Mouse (Mus musculus): ENCODE measurements around the gene BC025920.

Gene BC025920

DNA sequence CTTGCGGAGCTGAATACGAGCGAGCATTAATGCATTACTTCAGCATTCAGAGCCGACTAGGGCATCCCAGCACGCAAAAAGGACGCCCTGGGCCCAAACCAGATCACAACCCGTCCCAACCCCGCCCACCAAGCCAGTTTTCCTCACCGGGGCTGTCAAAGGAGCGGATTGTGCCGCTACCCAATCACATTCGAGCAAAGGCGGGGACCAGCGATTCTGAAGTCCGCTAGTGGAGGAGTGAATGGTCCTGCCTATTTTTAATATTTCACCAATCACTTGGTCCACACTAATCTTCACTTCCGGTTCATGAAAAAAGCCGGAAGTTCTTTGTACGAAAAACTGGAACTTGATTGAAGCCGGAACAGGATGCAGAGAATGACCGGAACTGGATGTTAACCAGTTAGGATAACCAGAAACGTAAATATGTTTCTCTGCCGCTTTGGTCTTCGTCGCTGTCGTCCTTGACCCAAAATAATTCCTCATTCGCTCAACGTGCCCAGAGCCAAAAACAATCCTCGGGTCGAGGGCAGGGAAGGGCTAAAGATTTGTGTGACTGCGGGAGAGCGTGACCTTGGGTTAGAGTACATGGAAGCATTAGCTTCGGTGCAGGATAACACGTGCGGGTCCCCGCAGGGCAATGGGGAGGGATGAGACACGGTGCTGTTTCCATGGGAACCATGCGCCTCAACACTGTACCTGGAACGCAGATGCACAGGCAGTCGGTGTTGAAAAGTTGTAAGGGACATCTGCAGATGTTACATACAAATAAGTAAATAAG is at the start of gene BC025920:
Gene BC025920, plus strand, starts transcription at position 297 of the 778 bp plus-strand sequence.
- DNase-seq (ENCODE audit: low spot score in 2 of 2) = peak; percentile 73 to 78

DNA sequence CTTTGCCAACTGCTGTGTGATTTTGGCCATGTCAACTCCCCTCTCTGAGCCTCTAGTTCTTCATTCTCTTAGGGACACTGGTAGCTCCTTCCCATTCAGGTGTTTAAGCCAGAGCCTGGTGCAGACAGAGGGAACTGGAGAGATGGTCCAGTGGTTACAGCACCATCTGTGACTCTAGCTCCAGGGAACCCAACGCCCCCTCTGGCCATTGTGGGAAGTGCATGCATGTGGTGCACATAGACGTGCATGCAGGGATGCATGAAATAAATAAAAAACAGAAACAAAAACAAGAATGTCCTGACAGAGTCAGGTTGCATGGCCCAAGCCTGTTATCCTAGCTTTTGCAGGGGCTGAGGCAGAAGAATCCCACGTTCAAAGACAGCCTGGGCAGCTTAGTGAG is 49.8 kb upstream of the BC025920 start:
- no peak for DNase-seq (ENCODE audit: low spot score in 2 of 2)

DNA sequence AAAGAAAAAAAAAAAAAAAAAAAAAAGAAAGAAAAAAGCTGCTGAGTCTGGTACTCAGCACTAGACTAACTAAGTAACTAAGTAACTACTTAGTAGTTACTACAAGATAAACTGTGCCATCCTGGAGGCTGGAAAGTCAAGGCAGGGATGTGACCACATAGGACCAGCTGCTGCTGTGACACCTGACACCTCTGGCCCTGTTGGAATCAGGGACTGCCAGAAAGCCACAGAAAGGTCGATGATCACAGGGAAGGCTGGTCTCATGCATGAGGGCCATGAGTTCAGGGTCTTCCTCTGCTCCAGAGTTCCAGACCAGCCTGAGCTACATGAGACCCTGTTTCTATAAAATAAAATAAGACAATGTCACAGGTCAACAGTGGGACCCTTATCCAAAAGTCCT is 48.6 kb upstream of the BC025920 start:
- no peak for DNase-seq (ENCODE audit: low spot score in 2 of 2)

DNA sequence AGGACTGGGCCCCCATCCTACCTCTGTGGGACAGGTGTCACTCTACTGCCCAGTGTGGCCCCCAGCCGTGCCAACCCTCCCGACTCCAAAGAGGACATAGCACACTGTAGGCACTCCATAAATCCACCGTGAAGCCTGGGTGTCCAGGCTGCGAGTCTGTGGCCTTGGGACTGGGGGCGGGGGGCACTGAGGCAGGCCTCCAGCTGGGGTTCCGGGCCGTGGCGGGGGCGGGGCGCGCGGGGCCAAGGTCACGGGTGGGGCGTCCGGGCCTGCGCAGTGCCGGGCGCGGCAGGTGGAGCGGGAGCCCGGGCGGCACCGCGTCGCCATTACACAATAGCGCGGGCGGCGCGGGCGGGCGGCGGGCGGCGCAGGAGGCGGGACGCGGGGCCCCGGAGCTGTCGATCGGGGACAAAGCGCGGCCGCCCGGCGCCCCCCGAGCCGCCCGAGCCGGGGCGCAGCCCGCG is 46.9 kb upstream of the BC025920 start, which contains the start of gene Aes:
Gene Aes, plus strand, starts transcription at position 326 of the 464 bp plus-strand sequence.
- peak; percentile 80 to 84 for DNase-seq (ENCODE audit: low spot score in 2 of 2)

DNA sequence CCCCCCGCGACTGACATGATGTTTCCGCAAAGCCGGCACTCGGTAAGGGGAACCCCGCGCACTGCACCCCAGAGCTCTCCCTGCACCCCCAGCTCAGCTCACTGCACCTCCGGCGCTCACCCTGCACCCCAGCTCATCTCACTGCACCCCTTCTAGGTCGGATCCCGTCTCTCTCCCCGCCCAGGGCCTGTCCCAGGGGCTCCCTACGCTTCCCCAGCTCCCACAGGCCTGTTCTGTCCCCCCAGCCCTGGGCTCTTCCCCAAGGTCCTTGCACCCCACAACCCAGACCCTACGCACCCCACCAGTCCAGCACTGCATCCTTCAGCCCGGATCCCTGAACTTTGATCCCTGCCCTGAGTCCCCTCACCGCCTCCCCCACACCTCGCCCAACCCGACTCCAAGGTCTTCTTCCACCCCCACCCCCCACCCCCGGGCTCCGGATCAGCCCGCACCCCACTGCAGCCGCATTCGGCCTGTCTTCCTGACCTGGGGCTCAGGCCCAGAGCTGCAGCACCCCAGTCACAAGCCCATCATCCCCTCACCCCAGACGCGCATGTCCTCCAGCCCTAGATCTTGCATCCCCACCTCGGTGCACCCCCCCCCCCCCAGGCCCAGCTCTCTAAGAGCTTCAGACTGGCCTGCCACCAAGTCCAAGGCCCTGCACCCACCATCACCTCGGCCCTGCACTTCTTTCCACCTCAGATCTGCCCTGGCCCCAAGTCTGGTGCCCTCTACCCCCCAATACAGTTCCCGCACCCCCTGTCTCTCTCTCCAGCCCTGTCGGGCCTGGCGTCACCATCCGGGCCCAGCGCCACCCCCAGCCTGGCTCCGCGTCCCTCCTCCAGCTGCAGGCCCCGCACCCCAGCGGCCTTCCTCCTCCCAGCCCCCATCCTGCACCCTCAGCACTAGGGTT is 46.2 kb upstream of the BC025920 start:
- peak; percentile 82 to 85 for DNase-seq (ENCODE audit: low spot score in 2 of 2)

DNA sequence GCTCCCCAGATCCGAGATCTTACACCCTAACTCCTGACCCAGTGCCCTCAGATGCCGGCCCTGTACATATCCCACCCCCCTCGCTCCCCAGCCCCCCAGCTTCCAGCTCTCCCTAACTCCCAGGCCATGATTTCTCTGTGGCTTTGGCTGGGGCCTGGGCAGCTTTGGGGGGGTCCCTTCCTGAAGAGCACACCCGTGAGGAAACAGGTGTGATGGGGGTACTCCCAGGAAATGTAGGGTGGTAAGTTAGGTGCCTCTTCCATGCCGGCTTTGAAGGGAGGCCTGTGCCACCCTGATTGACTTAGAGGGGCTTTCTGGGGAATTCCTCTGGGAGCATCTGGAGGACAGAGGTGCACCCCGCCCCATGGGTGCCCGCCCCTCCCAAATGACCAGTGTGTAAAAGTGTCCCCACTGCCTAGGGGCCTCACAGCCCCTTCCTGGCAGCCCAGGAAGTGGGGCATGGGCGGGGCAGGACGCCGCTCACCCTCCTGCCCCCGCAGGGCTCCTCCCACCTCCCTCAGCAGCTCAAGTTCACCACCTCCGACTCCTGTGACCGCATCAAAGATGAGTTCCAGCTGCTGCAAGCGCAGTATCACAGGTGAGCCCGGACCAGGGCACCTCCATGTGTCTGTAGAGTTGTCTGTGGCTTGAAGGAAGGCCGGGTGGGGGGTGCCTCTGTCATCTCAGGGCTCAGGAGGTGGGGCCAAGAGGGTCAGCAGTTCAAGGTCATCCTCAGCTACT is 45.2 kb upstream of the BC025920 start:
- peak; percentile 90 to 95 for DNase-seq (ENCODE audit: low spot score in 2 of 2)

DNA sequence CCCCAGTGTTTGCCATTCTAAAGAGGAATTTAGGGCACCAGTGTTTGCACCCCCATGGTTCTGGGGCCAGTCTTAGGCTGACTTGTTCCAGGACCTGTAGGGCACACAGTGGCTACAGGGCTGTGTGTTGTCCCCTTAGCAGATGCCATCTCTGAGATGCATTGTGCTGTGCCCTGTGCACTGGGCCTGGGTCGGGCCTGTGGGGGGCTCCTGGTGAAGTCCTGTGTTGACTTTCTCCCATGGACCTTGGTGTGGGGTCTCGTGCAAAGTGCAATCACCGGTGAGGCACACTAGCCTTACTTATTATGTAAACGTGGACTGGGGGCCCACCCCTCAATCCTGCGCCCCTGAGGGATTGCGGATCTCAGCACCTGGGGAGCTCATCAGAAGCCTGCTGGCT is 43.7 kb upstream of the BC025920 start:
- DNase-seq (ENCODE audit: low spot score in 2 of 2) = no peak

DNA sequence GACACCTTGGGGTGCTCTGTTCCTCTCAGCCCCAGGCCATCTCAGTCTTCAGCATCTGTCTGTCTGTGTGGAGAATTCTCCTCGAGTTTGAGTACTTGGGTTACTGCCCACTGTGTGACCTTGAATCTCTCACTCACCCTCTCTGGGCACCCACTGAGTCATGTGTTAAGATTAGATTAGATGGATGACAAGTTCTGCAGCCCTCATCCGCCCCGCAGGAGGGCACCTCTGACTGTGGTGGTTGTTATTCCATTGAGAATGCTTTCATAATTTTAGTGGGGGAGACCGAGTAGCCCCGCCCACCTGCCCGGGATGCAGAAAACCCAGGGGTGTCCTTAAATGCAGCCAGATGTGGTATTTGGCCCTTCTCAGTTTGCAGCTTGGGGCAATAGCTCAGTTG is 42.6 kb upstream of the BC025920 start:
- no peak for DNase-seq (ENCODE audit: low spot score in 2 of 2)

DNA sequence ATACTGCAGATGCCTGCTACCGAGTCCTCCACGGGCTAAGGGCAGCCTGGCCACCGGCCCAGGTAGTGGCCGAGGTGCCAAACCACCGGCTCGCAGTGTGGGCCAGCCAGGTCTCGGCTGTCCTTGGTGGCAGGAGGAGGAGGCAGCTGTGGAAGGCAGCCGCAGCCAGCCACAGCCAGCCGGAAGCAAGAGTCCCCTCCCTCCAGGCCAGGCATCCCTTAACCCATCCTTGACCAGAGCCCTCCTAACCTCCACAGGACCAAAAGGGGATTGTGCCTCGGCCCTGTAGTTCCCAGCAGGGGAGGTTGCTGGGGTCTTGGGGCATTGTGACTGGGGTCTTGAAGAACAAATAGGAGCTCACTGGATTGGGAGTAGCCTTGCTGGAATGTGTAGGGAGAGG is 41.9 kb upstream of the BC025920 start:
- DNase-seq (ENCODE audit: low spot score in 2 of 2) = no peak

DNA sequence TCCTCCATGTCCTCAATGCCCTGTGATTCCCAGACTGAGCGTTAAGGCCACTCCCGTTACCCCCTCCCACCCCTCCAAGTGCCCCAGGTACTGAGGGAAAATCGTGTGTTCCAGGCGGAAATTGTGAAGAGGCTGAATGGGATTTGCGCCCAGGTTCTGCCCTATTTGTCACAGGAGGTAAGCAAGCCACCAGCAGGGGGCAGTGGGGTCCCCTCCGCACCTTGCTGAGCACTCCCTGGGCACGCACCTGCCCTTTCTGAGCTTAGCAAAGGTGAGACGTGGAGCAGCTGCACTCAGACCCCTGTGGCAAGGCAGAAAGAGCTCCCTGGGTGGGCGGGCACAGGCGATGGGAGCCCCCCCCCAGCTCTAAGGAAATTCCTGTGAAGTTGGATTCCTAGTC is 41.3 kb upstream of the BC025920 start:
- peak; percentile 77 to 90 for DNase-seq (ENCODE audit: low spot score in 2 of 2)

DNA sequence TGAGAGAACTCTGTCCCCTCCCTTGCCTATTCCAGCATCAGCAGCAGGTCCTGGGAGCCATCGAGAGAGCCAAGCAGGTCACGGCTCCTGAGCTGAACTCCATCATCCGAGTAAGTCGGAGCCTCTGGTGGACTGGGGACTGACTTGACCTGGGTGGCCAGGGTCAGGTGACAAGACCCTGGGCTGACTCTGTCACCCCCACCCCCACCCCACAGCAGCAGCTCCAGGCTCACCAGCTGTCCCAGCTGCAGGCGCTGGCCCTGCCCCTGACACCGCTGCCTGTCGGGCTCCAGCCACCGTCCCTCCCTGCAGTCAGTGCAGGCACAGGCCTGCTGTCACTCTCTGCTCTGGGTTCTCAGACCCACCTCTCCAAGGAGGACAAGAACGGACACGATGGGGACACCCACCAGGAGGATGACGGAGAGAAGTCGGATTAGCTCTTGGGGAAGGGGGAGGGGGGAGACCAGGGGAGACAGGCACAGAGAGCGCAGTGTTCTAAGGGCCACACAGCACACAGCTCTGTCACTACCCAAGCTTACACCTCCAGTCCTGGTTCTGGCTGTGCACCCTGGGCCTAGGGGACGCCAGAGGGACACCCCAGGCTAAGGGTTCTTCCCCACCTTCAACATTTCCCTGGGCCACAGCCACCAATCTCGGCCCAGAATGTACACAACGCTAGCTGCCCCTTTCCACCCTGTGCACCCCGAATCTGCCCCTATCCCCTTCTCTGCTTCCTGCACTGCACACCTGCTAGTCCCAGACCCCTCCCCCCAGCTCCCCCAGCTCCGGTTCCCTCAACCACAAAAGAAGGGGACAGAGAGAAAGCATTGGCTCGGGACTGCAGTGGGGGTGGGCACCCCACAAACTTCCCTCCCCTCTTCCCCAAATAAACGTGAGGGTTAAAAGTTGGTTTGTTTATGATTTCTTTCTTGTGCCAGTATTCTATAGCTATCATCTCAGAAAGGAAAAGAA is 40.5 kb upstream of the BC025920 start:
- peak; percentile 84 to 88 for DNase-seq (ENCODE audit: low spot score in 2 of 2)

DNA sequence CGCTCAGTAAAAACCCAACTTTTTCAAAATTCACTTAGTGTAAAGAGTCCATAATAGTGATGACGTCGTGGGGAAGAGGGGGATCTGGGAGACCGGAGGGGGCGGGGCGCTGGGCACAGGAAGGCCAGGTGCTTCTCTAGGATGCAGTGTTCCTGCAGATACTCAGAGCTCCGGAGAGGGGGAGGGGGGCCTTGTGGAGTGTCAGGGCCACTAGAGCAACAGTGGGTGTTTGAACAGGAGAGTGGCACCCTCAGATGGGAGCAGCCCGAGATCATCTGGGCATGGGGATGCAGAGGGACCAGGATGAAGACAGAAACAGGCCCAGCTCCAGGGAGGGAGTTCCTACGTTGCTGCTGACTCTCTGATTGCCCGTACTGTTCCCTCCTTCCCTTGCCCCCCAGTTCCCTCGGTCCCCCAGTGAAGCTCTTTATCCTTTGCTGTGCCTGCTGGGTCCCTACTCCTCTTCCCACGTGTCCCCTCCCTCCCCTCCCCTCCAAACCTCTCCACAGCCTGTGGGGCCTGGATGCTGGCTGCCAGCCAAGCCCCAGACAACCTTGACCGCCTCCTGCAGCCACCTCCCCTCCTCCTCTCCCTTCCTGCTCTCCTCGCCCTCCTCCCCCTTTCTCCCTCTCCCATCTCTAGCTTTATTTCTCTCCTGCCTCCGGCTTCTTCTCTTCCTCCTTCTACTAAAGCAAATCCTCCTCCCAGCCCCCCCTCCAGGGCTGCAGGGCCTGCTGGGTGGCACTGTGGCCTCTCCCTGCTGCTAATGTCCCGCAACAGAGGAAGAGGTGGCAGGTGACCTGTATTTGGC is 37.5 kb upstream of the BC025920 start:
- no peak for DNase-seq (ENCODE audit: low spot score in 2 of 2)

DNA sequence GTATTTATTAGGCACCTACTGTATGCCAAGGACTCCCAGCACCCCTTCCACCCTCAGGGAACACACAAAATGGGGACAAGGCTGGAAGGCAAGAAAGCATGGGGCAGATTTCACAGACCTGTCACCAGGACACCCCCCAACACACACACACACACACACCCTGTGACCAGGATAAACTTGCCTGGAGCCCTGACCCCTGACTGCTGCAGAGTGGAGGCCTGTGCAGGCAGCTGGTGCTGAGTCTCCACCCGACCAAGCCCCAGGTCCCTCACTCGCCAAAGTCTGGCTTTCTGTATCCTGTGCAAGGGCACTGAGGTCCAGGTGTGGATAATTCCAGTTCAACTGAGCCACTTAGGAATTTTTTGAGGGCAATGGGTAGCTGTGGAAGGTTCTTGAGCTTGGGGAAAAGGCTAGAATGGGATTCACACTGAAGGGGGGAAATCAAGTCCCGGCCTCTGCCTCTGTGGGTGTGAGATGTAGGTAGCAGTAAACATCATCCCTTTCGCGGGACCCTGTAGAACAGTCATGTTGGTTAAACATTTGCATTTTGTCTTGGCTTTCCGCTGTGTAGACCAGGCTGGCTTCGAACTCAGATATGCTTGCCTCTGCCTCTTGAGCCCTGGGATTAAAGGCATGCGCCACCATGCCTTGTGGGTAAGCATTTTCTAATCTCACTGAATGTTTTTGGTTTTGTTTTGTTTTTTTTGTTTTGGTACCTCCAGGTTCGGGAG is 36.4 kb upstream of the BC025920 start:
- DNase-seq (ENCODE audit: low spot score in 2 of 2) = no peak

DNA sequence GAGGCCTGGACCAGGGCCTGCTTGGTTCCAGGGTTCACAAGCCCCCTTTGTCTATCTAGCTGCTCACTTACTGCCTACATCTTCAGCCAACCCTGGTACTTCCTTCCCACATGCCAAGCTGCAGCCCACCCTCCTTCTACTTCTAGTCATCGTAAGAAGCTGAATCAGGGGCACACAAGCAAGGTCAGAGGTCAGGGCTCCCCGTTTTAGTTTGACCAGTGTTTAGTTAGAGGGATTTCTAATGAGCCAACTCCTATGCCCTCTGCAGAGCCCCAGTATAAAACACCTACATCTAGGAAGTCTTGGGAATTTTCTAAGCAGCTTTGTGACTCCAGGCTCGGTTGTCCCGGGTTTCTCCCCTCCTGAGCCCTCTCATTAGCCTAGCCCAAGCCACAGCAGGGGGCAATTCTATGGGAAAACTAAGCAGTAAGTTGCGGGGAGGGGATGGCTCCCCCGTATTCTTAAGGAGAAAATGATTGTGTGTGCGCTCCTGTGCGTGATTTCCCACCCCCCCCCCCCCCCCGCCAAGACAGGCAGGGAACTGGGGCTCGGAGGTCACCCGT is 35.8 kb upstream of the BC025920 start:
- DNase-seq (ENCODE audit: low spot score in 2 of 2) = no peak

DNA sequence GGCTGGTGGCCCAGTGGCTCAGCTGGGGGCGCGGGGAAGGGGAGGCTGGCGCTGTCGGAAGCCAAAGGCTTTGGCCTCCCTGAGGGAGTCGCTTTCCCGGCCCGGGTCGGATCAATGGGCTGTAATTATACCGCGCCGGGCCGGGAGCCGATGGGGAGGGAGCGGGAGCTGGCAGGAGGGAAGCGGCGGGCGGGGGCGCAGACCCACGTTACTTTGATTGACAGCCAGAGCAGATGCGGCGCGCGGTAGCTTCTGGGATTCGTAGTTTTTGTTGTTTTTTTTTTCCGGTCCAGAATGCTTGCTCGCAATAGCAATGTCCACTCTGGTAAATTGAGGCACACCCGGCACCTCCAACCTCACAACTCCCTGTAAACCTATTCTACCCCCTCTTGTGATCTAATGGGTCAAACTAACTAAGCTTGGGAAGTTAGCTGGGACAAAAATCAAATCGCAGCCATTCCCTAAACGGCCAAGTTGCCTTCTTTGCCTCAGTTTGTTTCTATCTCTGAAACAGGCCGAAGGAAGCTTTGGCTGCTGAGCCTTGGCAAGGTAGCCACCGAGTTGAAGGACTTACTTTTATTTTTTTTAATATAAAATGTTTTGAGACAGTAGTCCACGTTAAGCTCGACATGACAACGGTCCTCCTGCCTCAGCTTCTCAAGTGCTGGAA is 35.1 kb upstream of the BC025920 start:
- DNase-seq (ENCODE audit: low spot score in 2 of 2) = peak; percentile 83 to 85

DNA sequence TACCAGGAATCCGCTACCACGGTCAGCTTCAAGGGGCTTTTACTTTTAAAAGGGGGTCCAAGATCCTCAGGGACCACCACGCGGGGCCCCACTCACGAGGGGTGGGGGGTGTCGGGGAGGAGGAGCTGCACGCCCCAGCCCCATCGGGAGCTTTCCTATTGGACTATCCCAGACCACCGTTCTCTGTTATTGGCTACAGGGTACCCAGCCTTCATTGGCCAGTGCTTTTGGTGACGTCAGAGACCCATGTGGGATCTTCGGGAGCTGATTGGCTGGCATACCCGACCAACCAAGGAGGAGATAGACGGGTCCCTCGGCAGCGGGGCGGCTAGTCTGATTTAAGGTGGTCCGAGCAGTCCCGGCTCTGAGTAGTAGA is 34.6 kb upstream of the BC025920 start:
- DNase-seq (ENCODE audit: low spot score in 2 of 2) = peak; percentile 96 to 98

DNA sequence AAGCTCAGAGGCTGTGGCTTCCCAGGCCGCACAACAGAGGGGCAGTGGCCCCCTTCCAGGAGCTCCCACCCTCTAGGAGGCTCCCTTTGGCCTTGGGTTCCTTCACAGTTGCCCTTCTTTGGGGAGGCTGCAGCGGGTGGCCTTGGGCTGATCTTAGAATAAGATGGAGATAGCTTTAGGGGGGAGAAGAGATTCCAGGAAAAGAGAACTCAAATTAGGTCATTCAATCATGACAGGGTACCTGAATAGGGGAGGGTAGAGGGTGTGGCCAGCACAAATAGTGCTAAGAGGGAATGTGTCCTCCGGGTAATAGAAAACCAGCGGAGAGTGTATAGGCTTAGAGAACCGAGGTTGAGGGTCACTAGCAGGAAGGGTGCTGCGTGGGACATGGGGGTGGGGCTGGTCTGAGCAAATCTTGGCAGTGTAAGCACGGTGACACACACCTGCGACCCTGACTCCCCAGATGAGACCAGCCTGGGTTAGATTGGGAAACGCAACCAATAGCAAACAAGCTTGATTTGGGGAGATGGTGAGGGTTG is 33.9 kb upstream of the BC025920 start:
- no peak for DNase-seq (ENCODE audit: low spot score in 2 of 2)

DNA sequence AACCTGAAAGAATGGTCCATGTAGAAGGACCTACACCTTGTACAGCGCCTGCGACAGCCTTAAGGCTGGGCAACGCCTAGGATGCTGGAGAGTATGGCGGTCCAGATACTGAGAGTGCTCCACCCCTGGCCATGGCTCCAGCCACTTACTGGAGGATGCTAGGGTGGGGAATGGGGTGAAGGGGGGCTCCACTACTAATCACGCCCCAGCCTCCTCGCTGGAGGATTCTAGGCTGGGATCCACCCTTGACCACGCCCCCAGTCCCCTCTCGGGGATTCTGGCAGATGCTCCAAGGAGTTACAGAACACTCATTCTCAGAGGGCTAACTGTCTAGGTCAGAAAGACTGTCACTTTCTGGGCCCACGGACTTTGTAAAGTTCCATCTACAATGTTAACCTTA is 33.1 kb upstream of the BC025920 start:
- DNase-seq (ENCODE audit: low spot score in 2 of 2) = no peak
